Comparison of ENCODE assay signal across 22 mouse cellular contexts in genomic region chr2:6618856-6619255, GRCm38 (mm10).
"Had no signal": no experiment of that assay in that cellular context is flagged by ENCODE, and none has a peak within 500 bp of the region (broad histone marks: within the 10 kb centered on the region; RNA-seq: fewer than 3 reads in every experiment).

No protein-coding gene starts in this region.

- H3K4me1 ChIP-seq: lung, embryonic 15.5 days; midbrain, embryonic 15.5 days had no signal

- H3K27me3 ChIP-seq: lung, embryonic 15.5 days; megakaryocyte, embryonic 14.5 days; midbrain, embryonic 13.5 days; midbrain, embryonic 15.5 days; neural tube, embryonic 13.5 days; neural tube, embryonic 15.5 days had no signal

- ATAC-seq: liver, postnatal 0 days; lung, postnatal 0 days; midbrain, embryonic 13.5 days; midbrain, embryonic 15.5 days had no signal

- DNase-seq: liver, postnatal 0 days; lung, adult 2 months; lung, postnatal 14 days; lung, postnatal 36 days; retina, postnatal 1 day; right cerebral cortex, adult 18-20 months; right cerebral cortex, postnatal 25 days; right cerebral cortex, postnatal 4 days; spleen, adult 18-20 months; thymus, adult 18-20 months; thymus, postnatal 25 days; thymus, postnatal 4 days had no signal

- H3K36me3 ChIP-seq: lung, embryonic 15.5 days; midbrain, embryonic 15.5 days had no signal

- H3K27ac ChIP-seq: lung, embryonic 15.5 days; macrophage; midbrain, embryonic 13.5 days; midbrain, embryonic 15.5 days; neural tube, embryonic 13.5 days; neural tube, embryonic 15.5 days had no signal

- H3K4me3 ChIP-seq: lung, embryonic 15.5 days; megakaryocyte, embryonic 14.5 days; midbrain, embryonic 13.5 days; midbrain, embryonic 15.5 days; myocyte; neural tube, embryonic 13.5 days; neural tube, embryonic 15.5 days had no signal

- H3K9me3 ChIP-seq: lung, embryonic 15.5 days; megakaryocyte, embryonic 14.5 days; midbrain, embryonic 13.5 days; midbrain, embryonic 15.5 days; neural tube, embryonic 13.5 days; neural tube, embryonic 15.5 days had no signal

- H3K4me2 ChIP-seq: lung, embryonic 15.5 days; midbrain, embryonic 11.5 days; midbrain, embryonic 13.5 days; midbrain, embryonic 15.5 days; neural tube, embryonic 13.5 days; neural tube, embryonic 15.5 days had no signal

- H3K9ac ChIP-seq: liver, postnatal 0 days; lung, embryonic 15.5 days; midbrain, embryonic 13.5 days; midbrain, embryonic 15.5 days; neural tube, embryonic 13.5 days; neural tube, embryonic 15.5 days had no signal
